Mouse (Mus musculus) layer of hippocampus, adult 9-10 months (tissue): ENCODE results near the gene Eif2ak4.
A peak's percentile ranks its signal among the peaks of the same experiment; 100 is the strongest.

Source experiments
- DNase-seq: peaks from one replicate; pipeline ENCODE4 v3.0.0; 2022; ENCODE audit warnings: low spot score

Eif2ak4 gene

DNA sequence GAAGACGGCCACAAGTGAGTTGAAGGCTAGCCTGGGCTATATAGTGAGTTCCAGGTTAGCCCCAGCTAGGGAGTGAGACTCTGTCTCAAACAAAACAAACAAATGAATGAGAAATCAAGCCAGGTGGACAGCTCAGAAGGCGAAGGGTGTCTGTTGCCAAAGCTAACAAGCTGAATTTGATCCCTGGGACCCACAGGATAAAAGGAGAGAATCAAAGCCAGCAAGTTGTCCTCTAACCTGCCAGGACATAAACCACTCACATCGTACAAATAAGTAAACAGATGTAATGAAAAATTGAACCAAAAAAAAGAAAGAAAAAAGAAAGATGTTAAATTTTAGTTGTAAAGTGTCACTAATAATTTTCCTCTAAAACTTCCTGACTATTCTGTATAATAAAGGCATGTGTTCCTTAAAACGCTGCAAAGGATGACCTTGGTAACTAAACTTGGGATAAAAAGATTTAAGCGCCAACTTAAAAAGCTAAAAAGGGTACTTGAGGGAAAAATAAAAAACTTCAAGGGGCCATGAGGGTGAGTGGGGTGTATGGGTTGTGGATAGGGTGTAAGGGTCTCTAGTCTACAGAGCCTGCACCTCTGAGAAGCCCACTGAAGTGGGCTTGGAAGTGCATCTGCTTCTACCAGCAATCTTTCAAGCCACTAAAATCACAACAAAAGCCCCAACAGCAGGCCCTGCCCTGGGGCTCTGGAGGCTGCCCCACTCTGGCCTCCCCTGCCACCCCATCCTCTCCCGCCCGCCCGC lies 121.4 kb downstream of the Eif2ak4 start:
- no peak for DNase-seq

DNA sequence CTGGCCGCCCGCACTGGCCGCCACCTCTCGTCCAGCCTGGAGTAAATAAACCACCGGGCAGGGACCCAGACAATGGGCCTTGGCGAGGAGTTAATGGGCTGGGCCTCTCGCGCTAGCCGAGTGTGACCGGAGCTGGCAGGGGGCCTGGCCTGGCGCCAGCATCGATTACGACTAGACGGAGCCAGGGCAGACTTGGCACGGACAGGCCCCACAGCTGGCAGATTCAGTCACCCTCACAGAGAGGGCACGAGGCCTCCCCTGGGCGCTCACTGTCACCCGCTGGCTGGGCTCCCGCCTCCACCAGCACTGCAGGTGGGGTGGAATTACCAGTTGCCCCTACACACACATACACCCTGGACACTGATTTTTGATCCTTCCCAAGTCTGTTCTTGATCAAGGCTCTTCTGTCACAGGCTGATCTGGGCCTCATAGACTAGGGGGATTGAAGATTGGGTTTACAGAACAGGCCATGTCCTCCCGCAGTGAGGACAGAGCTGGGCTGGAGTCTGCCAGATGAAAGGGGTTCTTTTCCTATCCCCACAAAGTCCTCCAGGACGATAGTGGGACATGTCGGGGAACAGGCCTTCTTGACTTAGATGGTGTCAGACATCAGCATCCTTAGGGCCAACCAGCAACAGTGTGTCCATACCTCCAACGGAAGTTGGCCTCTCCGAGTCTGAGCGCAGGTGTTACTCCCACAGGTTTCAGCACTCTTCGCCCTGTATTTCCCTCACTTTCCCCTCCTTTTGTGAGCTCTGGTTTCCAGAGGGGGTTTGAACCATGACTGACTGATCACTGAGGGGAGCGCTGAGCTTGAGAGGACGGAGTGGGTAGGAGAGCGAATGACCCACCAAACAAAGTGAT lies 122.3 kb downstream of the Eif2ak4 start:
- DNase-seq, result peak; percentile 73

DNA sequence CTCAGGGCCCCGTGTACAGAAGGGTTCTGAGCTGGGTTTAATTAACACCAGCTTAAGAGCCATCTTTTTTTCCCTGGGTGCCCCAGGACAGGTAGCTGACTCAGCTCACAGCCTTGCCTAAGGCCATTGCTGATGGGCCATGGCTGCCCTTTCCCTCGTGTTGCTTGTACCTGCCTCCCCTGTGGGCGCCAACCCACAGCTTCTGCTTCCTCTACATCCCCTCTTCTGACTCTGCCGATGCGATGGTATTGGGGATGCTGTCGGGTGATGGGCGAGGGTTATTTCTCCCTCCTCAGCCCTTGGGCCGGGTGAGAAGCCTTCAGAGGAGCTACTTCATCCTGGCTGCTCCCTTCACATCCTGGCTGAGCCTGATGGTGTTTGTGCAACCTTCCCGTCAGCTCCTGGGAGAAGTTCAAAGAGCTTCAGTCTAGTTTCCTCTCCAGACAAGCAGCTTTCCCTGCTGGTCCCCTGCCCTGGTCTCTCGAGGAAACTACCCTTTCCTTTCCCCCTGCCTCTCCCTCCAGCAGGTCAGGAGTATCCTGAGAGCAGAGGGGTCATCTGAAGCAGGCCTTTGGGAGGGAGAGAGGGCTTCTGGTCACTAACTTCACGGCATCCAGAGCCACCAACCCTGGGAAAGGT lies 123.5 kb downstream of the Eif2ak4 start:
- no peak for DNase-seq

DNA sequence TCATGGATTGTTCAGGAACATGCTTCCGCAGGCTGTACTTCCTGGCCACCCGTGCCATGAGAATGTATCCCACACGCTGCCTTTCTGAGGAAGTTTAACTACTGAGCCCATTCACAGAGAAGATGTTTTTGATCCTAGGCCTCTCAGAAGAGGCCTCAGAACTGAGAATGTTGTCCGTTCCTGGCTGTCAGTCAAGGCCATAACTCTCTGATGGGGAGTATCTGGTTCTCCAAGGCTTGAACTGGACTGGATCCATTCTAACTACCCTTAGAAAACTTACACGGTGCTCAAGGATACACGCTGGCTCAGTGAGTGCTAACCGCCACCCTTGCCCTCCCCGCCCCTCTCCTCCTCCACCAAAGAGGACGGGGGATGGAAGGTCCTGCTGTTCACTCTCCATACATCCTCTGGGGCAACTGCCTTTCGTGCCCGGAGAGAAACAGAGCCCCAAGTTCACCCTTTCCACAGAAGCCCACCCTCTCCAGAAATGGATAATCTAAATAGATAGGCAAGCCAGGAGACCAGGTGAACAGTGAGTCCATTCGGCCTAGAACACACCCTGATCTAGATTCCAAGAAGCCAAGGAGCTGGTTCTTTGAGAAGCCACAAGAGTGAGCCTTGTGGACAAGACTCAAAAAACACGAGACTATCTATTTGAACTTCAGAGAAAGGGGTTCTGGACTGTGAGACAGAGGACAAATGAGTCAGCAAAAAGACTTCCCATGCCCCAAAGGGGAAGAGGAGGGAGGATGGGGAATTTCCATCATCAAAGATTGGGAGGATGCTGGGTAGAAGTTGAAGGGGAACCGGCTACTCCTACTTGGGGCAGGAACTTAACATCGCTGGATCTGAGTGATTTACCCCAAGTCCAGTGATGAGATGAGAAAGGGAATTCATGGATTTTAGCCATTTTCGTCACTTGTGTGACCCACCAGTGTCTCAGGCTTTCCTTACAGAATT lies 124.3 kb downstream of the Eif2ak4 start:
- no peak for DNase-seq

DNA sequence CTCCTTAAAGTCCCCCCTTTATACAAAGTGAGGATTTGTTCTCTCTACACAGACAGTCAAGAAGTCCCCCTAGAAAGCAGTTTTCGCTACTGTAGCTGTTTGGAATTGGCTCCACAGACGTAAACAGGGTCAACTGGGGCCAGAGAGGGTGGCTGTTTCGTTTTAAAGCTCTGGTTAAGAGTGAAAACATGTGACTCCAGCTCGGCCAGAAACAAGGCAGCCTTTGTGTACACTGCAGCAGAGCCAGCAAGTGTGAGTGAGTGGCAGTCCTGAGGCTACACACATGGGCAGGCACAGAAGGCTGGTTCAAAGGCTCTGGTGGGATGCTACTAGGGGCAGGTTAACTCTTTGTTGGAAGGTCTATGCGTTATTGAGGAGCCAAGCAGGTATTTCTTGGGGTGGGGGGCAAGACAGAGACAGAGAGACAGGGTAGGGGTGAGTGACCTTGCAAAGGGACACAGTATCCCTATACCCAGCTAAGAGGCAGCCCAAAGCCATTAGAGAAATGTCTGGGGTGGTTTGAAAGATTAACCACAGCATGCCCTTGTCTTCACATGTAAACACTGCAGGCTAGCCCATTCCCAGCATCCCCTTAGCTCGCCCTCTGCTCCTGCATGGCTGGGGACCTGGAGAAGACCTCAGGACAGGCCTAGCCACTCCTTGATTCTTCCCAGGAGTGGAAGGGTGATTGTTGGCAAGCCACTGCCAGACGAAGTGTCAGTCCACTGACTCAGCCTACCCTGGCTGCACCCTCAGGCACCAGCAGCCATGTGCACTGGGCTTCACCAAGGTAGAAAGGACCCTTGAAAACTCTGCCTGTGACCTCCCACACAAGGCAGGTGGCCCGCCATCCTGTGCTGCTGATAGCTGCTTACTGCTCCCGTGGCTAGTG lies 131.9 kb downstream of the Eif2ak4 start:
- no peak for DNase-seq

DNA sequence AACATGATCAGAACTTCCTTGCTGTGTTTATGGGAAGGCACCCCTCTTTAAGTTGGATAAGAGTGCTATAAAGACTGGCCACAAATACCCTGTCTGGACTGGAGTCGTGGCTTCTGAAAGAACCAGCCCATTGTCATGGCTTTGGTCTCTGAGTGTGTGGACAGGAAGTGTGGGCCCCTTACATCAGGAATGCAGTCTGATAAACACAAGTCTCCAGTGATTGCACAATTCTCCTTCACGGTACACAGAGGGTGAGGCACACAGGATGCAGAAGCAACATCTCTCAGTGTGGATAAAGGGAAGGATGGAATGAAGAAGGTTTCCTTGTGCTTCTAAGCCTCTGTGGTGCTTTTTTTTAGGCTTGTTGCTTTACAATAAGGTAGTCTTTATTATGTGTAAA lies 133.8 kb downstream of the Eif2ak4 start:
- no peak for DNase-seq

DNA sequence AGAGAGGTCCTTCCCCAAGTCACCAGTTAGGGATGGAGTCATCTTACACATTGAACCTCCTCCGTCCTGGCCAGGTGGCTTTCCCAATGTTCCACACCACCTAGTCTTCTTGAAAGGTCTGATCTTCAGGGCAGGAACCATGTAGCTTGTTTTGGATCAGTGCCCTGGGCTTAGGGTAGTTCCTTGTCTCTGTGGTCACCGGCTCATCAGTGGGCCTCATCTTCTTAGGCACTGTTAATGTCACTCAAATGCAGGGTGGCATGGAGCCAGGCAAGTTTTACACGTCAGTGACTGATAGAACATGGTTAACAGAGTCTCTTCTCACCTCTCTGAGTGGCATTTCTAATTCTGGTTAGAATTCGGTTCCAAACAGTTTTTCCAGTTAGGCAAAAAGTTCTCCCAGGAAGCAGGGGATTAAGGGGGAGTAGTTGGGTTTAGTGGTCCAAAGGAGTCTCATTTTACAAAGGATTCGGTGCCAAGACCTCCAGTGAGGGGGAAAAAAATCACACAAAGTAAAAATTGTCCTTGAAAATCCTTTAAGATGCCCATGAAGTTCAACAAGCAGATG lies 134.8 kb downstream of the Eif2ak4 start:
- DNase-seq, result no peak

DNA sequence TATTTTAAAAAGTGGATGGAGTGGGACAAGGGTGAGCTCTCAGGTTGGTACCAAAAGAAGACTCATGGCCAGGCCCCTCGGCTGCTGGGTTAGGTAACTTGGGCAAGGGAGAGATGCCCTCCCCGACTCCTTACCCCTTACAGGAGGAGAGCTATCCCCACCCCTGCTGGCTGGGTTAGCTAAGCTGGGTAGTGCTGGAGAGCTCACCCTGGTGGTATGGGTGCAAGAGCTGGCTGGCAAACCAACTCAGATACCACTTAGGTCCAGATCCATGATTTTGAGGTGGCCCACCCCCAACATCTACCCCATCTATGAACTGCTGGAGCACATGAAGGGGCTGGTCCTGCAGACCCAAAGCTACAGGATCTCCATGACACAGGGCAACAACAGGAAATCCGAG lies 136.4 kb downstream of the Eif2ak4 start:
- DNase-seq, result no peak
